Mouse (Mus musculus) spleen, postnatal 4 days (tissue): ENCODE results near the gene Sik1.

Source experiments
- DNase-seq, 2 experiments: peaks; one replicate each; pipeline ENCODE4 v3.0.0; 2022; ENCODE audit warnings: low spot score in 2 of 2

Sik1 gene

DNA sequence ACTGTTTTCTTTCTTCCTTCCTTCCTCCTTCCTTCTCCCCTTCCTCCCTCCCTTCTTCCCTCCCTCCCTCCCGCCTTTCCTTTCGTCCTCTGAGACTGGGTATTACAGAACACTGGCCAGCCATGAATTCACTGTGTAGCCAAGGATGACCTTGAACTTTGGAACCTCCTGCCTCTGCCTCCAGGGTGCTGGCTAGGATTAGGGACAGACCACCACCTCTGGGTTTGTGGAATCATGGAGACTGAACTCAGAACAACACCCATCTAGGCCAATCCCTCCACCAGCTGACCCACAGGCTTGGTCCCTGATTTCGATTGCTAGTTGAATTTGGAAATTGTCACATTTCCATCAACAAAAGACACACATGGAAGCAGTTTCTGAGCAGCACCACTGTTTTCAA, 49.1 kb downstream of the Sik1 start:
- DNase-seq: no peak

DNA sequence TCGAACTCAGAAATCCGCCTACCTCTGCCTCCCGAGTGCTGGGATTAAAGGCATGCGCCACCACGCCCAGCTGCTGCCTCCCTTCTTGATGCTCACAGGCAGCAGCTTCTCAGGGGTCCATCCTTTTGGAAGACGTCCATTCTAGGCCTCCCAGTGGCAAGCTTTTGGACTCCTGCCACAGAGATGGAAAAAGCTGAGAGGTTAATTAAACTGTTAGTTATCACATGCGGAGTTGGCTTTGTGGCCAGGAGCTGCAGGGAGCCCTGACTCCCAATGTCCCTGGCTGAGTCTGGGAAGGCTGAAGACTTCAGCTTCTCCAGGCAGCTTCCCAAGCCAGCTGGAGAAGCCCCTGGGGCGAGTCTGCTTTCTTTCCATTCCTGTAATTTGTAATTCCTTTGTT, 49.6 kb downstream of the Sik1 start:
- no peak for DNase-seq

DNA sequence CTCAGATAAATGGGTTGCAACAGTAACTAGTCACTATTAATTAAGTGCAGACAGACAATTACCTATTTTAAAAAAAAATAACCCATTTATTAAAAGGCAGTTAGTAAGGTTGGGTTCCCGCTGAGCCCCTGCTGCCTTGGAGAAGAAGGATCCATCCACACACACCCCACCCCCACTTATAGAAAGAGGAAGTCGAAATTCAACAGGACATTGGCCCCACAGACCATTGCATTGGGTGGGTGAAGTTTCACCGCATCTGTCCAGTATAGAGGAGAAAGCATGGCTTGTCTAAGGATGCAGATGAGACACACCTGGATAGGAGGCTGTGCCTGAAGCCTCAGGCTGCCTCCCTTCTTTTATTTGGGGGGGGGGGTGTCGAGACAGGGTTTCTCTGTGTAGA, 50.0 kb downstream of the Sik1 start:
- no peak for DNase-seq

DNA sequence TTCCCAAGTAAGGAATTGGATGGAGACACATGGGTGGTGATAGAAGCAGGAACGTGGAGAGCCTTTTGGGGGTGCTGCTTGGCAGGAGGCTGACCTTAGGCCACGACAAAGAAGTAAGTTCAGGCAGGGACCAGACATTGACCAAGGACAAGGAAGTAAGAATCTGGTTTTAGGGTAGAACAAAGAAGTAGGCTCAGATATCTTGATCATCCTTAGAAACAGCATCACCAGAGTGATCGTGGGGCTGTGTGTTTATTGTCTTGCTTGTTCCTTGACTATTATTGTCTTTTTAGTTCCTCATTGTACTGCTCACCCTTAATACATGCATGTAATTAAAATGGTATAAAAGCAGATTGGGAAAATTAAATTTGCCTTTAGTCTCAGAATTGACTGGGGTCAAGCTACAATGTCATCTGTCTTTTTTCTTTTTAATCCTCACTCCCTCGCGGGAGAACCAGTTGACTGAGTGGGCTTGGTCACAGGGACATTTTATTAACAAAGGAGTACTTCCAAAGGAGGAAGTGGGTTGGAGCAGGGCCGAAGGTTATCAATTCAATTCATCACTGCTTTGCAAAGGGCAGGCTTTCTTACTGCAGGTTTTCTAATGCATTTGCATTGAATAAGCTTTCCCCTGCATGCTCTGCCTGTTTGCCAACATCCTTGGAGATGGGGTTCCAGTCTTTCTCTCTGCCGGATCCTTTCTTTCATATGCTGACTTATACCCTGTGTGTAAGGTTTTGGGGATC, 53.2 kb downstream of the Sik1 start:
- DNase-seq: no peak

DNA sequence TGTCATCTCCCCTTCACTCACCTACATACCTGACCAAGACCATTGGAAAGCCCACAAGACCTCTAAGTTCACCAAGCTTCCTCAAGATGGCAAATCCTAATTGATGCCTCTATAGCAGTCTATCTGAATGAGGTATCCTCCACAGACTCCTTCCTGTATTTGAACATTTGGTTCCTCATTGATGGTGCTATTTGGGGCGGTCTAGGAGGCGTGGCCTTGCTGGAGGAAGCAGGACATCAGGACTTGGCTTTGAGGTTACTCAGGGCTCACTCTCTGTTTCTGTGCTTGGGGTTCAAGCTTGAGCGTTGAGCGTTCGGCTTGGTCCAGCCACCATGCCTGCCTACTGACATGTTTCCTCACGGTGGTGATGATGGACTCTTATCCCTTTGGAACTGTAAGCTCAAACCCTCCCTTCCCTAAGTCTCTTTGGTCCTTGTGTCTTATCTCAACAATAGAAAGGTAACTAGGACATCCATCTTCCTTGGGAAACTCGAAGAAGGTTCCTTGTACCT, 54.7 kb downstream of the Sik1 start:
- DNase-seq: no peak

DNA sequence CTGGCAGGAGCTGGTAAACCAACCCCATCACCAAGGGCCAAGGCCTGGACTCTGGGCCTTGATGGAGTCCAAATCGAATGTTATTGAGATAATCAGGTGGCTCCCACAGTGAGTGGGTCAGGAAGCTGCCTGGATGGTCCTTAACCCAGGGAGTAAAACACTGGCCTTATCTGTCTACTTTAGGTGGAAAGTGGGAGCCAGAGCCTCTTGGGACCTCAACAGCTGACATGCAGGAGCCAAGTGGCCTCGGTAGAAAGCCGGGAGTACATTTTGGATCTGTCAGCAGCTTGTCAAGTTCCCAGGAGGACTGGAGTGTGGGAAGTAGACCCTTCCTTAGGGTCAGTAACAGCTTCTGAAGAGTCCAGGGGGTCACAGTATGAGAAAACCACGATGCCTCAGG, 59.7 kb downstream of the Sik1 start:
- DNase-seq: no peak
